Mouse (Mus musculus) midbrain, postnatal 0 days (tissue): ENCODE measurements at regions not wholly inside any gene's neighbourhood (a gene's known extent, or its start where the extent isn't known, plus 50 kb on each side); places are given as distances from the start of the nearest gene placed in this dataset.

Source experiments
- ATAC-seq: fragments of 200-750 bp; cut with Nextera tagmentation; 2 replicates; pipeline ENCODE4 v1.8.0; 2017; ENCODE audit warnings: moderate number of reproducible peaks, mild to moderate bottlenecking, moderate TSS enrichment, moderate library complexity; ENCODE audit not compliant: low FRiP score
- DNase-seq: peaks from one replicate; pipeline ENCODE4 v3.0.0-alpha.2; 2015; ENCODE audit warnings: low spot score
- H3K27ac ChIP-seq: fragments of 300-500 bp; sonication (generic); 2 replicates; pipeline ENCODE4 v1.5.1; 2014; ENCODE audit warnings: low read depth, mild to moderate bottlenecking, low read length, mixed read lengths
- H3K27me3 ChIP-seq: fragments of 300-500 bp; sonication (generic); 2 replicates; pipeline ENCODE4 v1.6.1; 2014; ENCODE audit warnings: low read length, control low read depth, mixed read lengths; ENCODE audit not compliant: insufficient read depth
- H3K36me3 ChIP-seq: fragments of 300-500 bp; sonication (generic); 2 replicates; pipeline ENCODE4 v1.6.1; 2014; ENCODE audit warnings: low read length, control low read depth, mixed read lengths; ENCODE audit not compliant: insufficient read depth
- H3K4me1 ChIP-seq: fragments of 300-500 bp; sonication (generic); 2 replicates; pipeline ENCODE4 v1.6.1; 2014; ENCODE audit warnings: mild to moderate bottlenecking, control low read depth, antibody characterized with exemption, low read length, mixed read lengths; ENCODE audit not compliant: insufficient read depth
- H3K4me2 ChIP-seq: fragments of 300-500 bp; sonication (generic); 2 replicates; pipeline ENCODE4 v1.6.1; 2014; ENCODE audit warnings: low read depth, mild to moderate bottlenecking, low read length, mixed read lengths; ENCODE audit not compliant: poor library complexity, severe bottlenecking
- H3K4me3 ChIP-seq: fragments of 300-500 bp; sonication (generic); 2 replicates; pipeline ENCODE4 v1.5.1; 2014; ENCODE audit warnings: low read depth, mild to moderate bottlenecking, low read length, moderate library complexity
- H3K9ac ChIP-seq: fragments of 300-500 bp; sonication (generic); replicated peaks from 2 replicates; pipeline ENCODE4 v1.6.1; 2014; ENCODE audit warnings: mild to moderate bottlenecking, low read length, moderate library complexity, mixed read lengths; ENCODE audit not compliant: poor library complexity, severe bottlenecking
- H3K9me3 ChIP-seq: fragments of 300-500 bp; sonication (generic); 2 replicates; pipeline ENCODE4 v1.6.1; 2016; ENCODE audit warnings: low read length, control low read depth
- CTCF ChIP-seq: IDR thresholded peaks from 2 replicates; pipeline ENCODE4 v1.5.1; 2016; ENCODE audit warnings: antibody characterized with exemption, mild to moderate bottlenecking
- WGBS: fragments of 180-500 bp; shearing (Covaris S2); extraction: QIAGEN DNeasy Blood & Tissue Kit; methylation state at CpG from one replicate; pipeline ENCODE4 v1.1.7; 2014; 5-methylcytosine and 5-hydroxymethylcytosine counted together

GRCm38 (mm10) chr9:41532290-41532689, 370.8 kb upstream of the Ubash3b start:
- Histone ChIP-seq H3K9ac (no peak overlapping the region), H3K4me1 (no peaks in the 10 kb centered on the region), H3K4me2 (no peak overlapping the region), H3K4me3 (no peak overlapping the region), H3K27me3 (no peaks in the 10 kb centered on the region), H3K36me3 (no peaks in the 10 kb centered on the region), H3K27ac (no peak overlapping the region), H3K9me3 (no peaks in the 10 kb centered on the region)
- 75% methylated on average over 7 of the region's 7 CpGs for WGBS
- no peak for TF ChIP-seq CTCF
- DNase-seq, result no peak
- ATAC-seq, result no peak

- Histone ChIP-seq H3K4me3 (no peak overlapping the region), H3K36me3 (no peaks in the 10 kb centered on the region), H3K9ac (no peak overlapping the region), H3K27me3 (no peaks in the 10 kb centered on the region), H3K27ac (no peak overlapping the region), H3K4me1 (no peaks in the 10 kb centered on the region), H3K4me2 (no peak overlapping the region), H3K9me3 (no peaks in the 10 kb centered on the region)
- ATAC-seq (no peak), DNase-seq (no peak)
- no peak for TF ChIP-seq CTCF
- 77% methylated on average over 6 of the region's 6 CpGs for WGBS
These were observed 370.1 kb upstream of the Ubash3b start for GRCm38 (mm10) chr9:41531596-41531995.

GRCm38 (mm10) chr9:41526126-41526525, 364.6 kb upstream of the Ubash3b start:
- Histone ChIP-seq H3K36me3 (no peaks in the 10 kb centered on the region), H3K9ac (no peak overlapping the region), H3K27ac (peak overlapping the region; percentile 77), H3K9me3 (no peaks in the 10 kb centered on the region), H3K4me2 (no peak overlapping the region), H3K4me1 (peaks cover 6% of the 10 kb centered on the region), H3K4me3 (no peak overlapping the region), H3K27me3 (no peaks in the 10 kb centered on the region)
- TF ChIP-seq CTCF, result no peak
- ATAC-seq (no peak), DNase-seq (peak; percentile 51)
- 25% methylated on average over 8 of the region's 8 CpGs for WGBS

DNA sequence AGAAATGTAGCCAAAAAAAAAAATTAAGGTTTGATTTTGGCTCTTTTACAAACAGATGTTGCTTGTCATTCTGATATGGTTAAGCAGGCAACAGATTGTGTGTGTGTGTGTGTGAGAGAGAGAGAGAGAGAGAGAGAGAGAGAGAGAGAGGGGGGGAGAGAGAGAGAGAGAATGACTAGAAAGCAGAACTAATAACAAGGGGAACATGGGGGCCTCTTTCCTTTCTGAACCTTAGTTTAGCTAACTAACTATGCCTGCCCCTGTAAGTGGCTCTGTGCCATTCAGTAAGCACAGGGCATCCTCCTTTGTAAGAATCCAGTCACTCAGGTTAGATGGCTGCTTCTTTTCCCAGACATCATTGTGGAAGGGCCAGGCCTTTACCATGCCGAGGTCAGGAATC, 364.0 kb upstream of the Ubash3b start:
- Histone ChIP-seq H3K4me2 (no peak overlapping the region), H3K36me3 (no peaks in the 10 kb centered on the region), H3K9me3 (no peaks in the 10 kb centered on the region), H3K4me3 (no peak overlapping the region), H3K9ac (no peak overlapping the region), H3K27me3 (no peaks in the 10 kb centered on the region), H3K4me1 (peaks cover 6% of the 10 kb centered on the region), H3K27ac (peak overlapping the region; percentile 77)
- TF ChIP-seq CTCF, result no peak
- 33% methylated on average over 1 of the region's 1 CpGs for WGBS
- DNase-seq (no peak), ATAC-seq (no peak)

GRCm38 (mm10) chr9:41524591-41524990, 363.1 kb upstream of the Ubash3b start:
- no peaks in the 10 kb centered on the region for H3K9me3 ChIP-seq
- H3K36me3 ChIP-seq, result no peaks in the 10 kb centered on the region
- TF ChIP-seq CTCF, result no peak
- no peak overlapping the region for H3K4me2 ChIP-seq
- DNase-seq (peak; percentile 67), ATAC-seq (peak; percentile 78)
- 34% methylated on average over 7 of the region's 7 CpGs for WGBS
- H3K27ac ChIP-seq, result peak overlapping the region; percentile 77
- no peaks in the 10 kb centered on the region for H3K27me3 ChIP-seq
- no peak overlapping the region for H3K4me3 ChIP-seq
- H3K4me1 ChIP-seq, result peaks cover 6% of the 10 kb centered on the region
- H3K9ac ChIP-seq, result 0 out of 2 replicates have a peak overlapping the region, but pooled peaks have one; percentile 24

DNA sequence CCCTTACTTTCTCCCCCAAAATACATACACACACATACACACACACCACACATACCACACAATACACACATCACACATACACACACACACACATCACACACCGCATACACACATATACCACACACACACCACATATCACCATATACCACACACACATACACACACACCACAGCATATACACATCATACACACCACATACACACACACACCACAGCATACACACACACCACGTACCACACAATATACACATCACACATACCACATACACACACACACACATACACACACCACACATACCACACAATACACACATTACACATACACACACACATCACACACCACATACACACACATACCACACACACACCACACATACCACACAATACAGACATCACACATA, 362.5 kb upstream of the Ubash3b start:
- Histone ChIP-seq H3K4me2 (no peak overlapping the region), H3K9me3 (no peaks in the 10 kb centered on the region), H3K4me3 (no peak overlapping the region), H3K27me3 (no peaks in the 10 kb centered on the region), H3K27ac (peak overlapping the region; percentile 77; the same call in 1 of the 2 replicates), H3K36me3 (no peaks in the 10 kb centered on the region), H3K9ac (no peak overlapping the region), H3K4me1 (peaks cover 6% of the 10 kb centered on the region)
- TF ChIP-seq CTCF, result no peak
- ATAC-seq (peak; percentile 23; the same call in 1 of the 2 replicates), DNase-seq (no peak)
- WGBS, result 87% methylated on average over 2 of the region's 2 CpGs
